Mouse (Mus musculus) megakaryocyte, embryonic 14.5 days (primary cell): ENCODE data around the gene Kmt5c.

Experiments
- FLI1 ChIP-seq: IDR thresholded peaks from 2 replicates; pipeline ENCODE4 v1.6.1; 2012; ENCODE audit warnings: low read length, inconsistent platforms, mixed read lengths
- GATA1 ChIP-seq: IDR thresholded peaks from 3 replicates; pipeline ENCODE4 v1.6.1; 2012; ENCODE audit warnings: mixed read lengths, low read length, inconsistent platforms, borderline replicate concordance

DNA sequence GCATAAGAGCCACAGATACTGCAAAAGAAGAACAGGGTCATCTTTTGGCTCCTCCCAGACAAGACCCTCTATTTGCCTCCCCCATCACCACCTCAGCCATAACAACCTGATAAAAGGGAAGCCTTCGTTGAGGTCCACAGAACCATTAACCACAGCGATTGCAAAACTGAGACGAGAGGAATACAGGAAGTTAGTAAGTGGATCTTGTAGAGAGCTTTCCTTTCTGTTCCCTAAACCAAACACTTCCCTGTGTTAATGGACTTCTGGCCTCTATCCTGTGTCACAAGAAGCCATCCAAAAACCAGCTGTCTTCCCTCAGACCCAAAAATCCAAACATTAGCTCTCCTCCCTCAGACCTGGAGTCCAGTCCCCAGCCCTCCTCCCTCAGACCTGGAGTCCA is 15.6 kb upstream of the Kmt5c start:
- TF ChIP-seq GATA1 (no peak), FLI1 (no peak)
